Mouse (Mus musculus) hindlimb bud, embryonic 11.5 days (tissue): ENCODE results near the gene Ndufab1.

Experiments
- DNase-seq: peaks from one replicate; pipeline ENCODE4 v3.0.0-alpha.2; 2012; ENCODE audit warnings: low read depth, low spot score; ENCODE audit errors: extremely low spot score

Ndufab1 gene

DNA sequence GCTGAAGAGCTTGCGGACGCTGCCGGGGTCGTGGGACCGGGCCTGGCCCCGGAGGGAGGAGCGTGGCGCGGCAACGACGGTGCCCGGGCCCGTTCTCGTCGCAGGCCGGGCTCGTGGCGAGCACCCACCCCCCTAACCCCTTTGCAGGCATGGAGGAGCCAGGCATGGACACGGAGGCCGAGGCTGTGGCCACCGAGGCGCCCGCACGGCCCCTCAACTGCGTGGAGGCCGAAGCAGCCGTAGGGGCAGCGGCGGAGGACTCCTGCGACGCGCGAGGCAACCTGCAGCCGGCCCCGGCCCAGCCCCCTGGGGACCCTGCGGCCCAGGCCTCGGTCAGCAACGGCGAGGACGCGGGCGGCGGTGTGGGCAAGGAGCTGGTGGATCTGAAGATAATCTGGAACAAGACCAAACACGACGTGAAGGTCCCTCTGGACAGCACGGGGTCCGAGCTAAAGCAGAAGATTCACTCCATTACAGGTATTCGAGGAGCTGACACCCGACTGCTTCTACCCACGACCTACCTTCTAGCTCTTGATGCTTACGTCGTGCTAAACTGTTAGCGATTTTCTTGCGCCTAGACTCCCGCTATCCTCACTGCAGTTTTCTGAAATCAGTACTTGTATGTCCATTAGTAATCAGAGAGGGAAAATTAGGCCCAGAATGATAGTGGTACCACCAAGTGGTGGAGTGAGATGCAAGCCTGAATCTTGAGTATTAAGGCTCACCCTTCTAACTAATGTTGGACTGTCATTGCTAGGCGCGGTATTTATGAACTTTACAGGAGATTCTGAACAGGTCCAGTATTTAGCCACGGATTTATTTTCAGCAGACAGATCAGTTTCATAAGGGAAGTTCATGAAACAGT is 33.9 kb downstream of the Ndufab1 start:
- DNase-seq, result no peak

DNA sequence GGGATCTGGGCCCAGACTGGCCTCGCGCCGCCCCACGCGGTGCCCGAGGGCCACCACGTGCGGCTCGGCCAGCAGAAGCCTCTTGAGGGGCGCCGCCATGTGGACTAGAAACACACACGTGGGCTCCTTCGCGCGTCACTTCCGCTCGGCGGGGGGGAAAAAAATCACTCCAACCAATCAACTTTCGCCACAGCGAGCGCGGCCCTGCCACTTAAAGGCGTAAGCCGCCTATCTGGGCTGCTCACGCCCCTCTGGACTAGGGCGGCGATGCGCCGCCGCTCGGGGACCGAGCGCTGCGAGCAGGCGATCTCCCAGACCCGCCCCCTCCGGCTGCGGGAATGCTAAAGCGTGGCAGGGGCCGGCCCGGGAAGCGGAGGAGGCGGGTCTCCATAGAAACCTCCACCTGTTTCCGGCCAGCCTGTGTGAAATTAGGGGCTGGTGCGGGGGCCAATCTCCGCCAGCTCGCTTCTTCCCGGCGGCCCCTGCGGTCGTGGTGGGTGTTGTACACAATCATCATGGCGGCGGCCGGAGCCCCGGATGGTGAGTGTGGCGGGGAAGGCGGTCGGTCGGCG is 34.7 kb downstream of the Ndufab1 start, which contains the start of the genes Ubfd1 and Ears2:
TSS of gene Ubfd1 (plus strand) at position 231 of the 572 bp plus-strand sequence.
TSS of gene Ears2 (minus strand) at position 319 of the 572 bp plus-strand sequence.
- peak; percentile 93 for DNase-seq

DNA sequence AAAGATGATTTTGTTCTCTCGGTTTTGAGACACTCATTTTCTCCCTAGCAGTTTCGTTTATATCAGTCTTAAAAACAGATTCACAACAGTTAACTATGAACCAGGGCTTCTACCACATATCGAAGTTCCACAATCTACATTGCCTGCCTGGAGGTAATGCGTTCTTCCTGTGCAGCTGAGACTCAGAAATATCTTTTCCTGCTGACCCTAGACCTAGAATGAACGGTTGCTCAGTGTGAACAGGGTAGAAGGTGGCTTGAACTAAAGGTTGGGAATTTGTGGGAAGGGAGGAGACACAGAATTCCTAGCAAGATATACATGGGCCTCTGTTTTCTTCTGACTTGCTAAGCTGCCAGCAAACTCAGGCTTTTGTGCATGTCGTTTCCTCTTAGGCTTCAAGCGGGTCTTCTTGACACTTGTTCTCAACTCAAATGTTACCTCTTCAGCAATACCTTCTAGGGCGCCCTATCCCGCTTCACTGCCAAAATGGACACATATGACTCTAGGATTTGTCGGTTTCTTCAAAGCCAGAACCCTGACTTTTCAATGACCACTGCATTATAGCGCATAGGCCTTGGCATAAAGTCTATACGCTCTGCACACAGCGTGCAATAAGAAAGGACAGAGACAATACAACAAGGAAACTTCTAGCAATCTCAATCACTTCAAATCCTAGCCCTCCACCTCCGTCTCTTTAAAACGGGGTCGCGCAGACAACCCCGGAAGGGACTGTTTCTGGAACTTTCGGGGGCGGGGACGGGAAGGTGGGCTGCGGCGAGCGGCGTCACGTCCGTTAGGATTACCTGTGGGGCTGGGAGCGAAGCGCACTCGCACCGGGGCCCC is 35.4 kb downstream of the Ndufab1 start:
- DNase-seq, result peak; percentile 30

DNA sequence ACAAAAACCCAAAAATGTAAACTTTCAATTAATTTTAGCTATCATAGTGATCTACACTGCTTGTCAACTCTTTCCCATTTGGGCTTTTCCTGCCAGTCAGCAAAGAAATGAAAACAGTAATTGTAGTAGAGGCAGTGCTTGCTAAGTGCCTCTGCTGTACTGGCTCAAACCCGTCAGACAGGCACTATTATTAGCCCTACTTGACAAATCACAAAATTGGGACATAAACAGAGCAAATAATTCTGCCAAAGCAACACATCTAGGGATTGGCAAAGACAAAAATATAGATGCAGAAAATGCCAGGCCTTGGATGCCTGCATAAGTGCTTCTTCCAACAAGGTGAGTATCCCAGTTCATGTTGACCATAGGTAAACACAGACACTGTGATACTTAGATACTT is 36.0 kb downstream of the Ndufab1 start:
- DNase-seq, result no peak

DNA sequence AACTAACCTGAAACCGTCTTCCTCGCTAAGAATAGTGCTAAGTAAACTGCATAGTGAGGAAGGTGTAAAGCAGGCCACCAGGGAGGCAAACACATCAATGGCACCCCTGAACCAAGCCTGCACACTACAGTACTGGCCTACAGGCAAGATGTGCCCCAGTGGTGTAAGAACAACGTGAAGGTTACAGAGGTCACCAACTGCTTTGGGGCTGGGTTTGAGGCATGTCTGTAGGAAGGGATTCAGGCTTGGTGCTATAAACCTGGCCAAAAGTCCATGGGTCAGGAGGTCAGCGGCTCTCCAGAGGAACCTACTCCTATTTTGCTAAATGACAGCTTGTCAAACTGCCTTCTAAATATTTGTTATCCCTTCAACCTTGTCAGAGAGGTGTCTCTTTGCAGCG is 45.1 kb downstream of the Ndufab1 start:
- no peak for DNase-seq

DNA sequence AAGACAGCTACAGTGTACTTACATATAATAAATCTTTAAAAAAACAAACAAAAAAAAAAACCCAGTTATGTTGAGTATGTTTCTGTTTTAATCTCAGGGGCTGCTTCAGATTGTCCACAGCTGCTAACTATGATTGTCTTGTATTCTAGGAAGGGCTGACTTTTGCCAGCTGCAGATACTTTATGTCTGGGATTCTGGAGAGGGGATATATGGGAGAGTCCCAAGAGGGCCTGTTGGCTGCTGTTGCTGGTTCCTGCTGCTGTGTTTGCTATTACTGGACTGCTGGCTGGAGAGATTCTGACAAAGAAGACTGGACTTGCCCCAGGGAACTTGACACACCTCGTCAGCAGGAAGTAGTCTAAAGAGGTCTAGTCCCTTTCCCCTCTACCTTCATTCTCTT is 50.9 kb downstream of the Ndufab1 start:
- no peak for DNase-seq

DNA sequence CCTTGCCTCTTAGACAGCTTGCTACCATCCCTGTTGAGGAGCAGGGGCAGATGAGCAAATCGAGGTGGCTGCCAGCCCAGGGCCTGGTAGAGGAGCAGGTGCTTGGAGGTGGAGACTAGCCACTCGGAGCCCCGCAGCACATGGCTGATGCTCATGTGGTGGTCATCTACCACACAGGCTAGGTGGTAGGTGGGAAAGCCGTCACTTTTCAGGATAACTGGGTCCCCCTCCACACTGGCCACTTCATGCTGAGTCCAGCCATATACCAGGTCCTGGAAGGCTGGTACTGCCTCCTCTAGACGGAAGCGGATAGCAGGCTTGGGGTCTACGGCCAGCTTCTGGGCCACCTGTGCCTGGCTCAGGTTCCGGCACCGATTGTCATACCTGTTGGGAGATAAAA is 53.5 kb downstream of the Ndufab1 start:
- no peak for DNase-seq

DNA sequence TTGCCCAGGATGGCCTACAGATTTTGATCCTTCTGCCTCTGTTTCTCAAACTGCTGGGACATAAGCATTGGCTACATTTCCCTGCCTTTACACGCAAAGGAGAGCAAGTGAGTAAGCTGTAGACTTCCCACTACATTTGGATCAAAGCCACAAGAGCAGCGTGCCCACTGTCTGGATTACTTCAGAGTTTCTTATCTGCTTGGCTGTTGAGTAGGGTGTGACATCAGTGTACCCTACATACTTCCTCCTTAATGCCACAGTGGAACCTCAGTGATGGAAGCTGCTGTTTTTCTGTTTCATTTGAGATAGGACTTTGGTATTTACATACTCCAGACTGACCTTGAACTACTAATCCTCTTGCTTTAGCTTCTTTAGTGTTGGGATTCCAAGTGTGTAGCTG is 54.9 kb downstream of the Ndufab1 start:
- DNase-seq, result no peak

DNA sequence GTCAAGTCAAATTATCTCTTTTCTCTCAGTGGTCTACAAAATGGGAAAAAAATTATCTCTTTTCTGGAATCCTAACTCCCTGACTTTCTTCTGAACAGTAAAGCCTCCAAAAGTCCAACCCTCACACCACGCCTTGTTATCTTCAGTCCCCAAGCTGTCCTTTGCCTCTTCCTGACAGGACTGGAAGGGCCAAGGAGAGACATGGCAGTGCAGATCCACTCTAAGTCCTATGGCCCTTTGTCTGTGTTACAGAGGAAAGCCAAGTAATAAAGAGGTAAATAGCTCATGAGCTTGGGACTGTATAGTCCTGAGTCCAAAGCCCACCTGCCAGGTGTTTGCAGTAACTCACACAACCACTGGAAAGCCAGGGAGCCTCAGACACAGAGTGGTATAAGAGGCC is 56.0 kb downstream of the Ndufab1 start:
- no peak for DNase-seq

DNA sequence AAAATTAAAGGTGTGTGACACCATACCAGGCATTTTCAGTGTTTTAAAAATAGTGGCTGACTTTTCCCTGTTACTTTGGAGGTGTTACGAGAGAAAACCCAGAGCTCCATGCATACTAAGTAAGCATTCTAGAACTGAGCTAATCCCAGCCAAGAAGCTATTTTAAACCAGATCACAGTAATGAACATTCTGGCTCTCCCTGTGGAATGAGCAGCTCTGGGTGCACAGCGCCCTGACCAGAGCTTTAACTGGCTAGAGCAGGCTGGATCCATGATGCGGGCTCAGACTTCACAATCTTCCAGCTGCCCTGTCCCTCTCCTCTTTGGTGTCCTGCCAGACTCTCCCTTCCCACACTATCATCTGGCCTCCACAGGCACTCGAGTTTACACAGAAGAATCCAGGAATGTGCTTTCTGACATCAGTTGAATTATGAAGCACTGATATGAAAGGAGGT is 56.5 kb downstream of the Ndufab1 start:
- DNase-seq, result no peak

DNA sequence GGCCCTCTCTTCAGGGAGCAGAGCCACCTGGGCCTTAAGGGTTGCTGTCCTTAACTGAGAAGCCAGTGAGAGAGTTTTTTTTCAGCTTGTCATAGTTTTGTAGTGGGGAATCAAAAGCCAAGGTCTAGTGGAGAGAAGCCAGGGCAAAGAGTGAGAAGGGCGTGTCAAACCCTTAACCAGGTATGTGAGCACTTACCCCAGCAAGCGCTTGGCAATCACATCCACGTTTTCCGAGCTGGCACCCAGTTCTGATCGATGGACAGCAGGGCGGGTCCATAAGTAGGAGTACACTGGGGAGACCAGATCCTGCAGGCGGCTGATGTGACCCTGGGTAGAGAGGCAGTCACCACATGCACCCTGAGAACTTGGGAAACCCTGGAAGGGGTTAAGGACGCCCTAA is 57.6 kb downstream of the Ndufab1 start:
- DNase-seq, result no peak
